Mouse (Mus musculus) myocyte (in vitro differentiated cells): Measurements from ENCODE around the gene Brwd1.

ENCODE experiments used
- MYOG ChIP-seq, 3 experiments: IDR thresholded peaks; one replicate each; pipeline ENCODE4 v1.6.1; 2011; ENCODE audit warnings: control low read depth in 2 of 3, low read depth in 2 of 3, mild to moderate bottlenecking in 2 of 3; ENCODE audit not compliant: insufficient read length in 2 of 3, control insufficient read depth in 1 of 3, insufficient read depth in 1 of 3
- POLR2A ChIP-seq: IDR thresholded peaks from one replicate; pipeline ENCODE4 v1.6.1; 2011; ENCODE audit warnings: low read depth, mild to moderate bottlenecking, control low read depth, moderate library complexity; ENCODE audit not compliant: insufficient read length
- POLR2AphosphoS2 ChIP-seq: IDR thresholded peaks from one replicate; pipeline ENCODE4 v1.6.1; 2011; ENCODE audit warnings: low read depth, control low read depth; ENCODE audit not compliant: insufficient read length
- REST ChIP-seq: IDR thresholded peaks from one replicate; pipeline ENCODE4 v1.6.1; 2011; ENCODE audit warnings: mild to moderate bottlenecking, control low read depth, moderate library complexity; ENCODE audit not compliant: insufficient read depth, insufficient read length
- TCF3 ChIP-seq: IDR thresholded peaks from one replicate; pipeline ENCODE4 v1.6.1; 2011; ENCODE audit warnings: low read depth, control low read depth; ENCODE audit not compliant: insufficient read length
- USF1 ChIP-seq: IDR thresholded peaks from one replicate; pipeline ENCODE4 v1.6.1; 2011; ENCODE audit warnings: low read depth, mild to moderate bottlenecking, control low read depth, moderate library complexity

DNA sequence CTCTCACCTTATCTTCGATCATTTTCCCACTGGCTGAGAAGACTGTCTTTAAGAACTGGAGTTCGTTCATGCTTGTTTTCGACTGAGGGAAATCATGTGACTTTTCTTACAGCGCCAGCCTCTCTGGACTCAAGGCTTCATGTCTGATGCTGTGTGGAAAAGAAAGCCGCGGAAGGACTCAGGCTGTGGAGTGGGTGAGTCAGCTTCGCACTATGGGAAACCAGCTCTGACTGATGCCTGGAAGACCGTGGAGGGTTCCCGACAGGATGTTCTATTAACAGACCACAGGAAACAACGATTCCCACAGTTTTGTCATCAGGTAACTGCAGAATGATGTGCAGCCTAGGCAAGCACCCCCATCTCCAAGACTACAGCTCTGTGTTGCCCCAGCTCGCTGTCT lies 114.9 kb downstream of the Brwd1 start:
- TF ChIP-seq POLR2A (no peak), REST (no peak), MYOG (IDR thresholded peaks at IDR 0.05; ENCODE audit: control insufficient read depth in 1 of 3, insufficient read depth in 1 of 3, insufficient read length in 2 of 3, low read depth in 2 of 3) (no peak), POLR2AphosphoS2 (no peak), TCF3 (no peak), USF1 (no peak)
